Mouse (Mus musculus) v-Abl transformed pro-B cells (cell line): Measurements from ENCODE around the gene Tmem104.

Experiments
- in situ Hi-C, 2 experiments: fragments of 400-800 bp; cut with MboI; formaldehyde crosslinking; loops; one replicate each; pipeline ENCODE4 v1.15.1; 2025; ENCODE audit not compliant: unreplicated experiment in 2 of 2

The Tmem104 gene

DNA sequence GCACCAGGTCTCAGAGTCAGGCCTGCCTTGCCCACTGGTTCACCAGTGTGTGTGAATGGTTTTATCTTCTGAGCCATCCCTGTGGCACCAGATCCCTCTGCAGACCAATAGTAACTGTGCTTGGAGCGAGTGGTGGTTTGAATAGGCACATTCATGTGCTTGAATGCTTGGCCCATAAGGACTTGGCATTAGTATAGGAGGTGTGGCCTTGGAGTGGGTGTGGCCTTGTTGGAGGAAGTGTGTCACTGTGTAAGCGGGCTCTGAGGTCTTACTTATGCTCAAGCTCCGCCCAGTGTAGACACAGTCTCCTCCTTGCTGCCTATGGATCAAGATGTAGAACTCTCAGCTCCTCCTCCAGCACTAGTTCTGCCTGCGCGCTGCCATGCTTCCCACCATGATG, 100.1 kb downstream of the Tmem104 start:
- in situ Hi-C loops: no loop called here

DNA sequence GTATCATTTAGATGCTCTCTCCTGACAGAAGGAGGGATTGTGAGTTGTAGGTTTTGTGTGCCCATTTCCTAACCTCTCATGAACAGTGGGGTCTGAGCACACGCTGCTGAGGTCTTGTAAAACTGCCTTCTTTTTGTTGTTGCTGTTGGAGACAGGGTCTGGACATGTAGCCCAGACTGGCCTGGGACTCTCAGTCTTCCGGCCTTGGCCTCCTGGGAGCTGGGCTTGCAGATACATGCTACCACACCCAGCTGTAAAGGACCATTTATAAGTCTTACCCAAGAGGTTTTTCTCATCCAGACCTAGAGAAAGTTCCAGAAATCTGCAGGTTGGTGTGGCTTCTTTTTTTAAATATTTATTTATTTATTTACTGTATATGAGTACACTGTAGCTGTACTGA, 101.0 kb downstream of the Tmem104 start:
- in situ Hi-C loops: no loop called here

DNA sequence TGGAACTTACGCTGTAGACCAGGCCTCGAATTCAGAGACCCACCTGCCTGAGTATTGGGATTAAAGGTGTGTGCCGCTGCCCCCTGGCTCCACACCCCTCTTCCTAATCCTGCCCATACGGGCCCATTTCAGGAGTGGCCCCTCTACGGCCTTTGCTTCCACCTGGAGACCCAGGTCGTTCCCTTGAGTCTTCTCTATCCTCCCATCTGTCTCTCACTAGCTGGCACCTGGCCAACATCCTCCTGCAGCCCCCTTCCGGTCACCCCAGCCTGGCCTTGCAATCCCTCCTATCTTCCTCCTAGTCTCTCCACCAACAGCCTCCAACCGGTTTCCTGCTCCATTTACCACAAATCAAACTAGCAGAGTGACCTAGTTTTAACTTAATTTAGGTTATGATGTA, 102.6 kb downstream of the Tmem104 start:
- in situ Hi-C loops: no loop called here

DNA sequence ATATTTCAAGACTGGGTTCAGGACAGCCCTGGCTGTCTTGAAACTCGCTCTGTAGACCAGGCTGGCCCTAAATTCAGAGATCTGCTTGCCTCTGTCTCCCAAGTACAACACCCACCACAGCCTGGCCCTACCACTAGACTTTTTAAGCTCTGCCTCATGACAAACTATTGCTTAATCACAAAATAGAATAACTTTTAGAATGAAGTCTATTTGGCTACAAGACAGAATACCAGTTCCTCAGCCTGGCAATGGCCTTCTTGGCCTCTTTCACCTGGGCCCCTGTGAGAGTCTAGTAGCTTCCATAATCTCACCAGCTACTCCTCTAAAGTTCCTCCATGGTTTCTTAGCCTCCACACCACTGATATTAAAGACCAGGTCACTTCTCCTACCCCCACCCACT, 103.0 kb downstream of the Tmem104 start:
- in situ Hi-C loops: no loop called here

DNA sequence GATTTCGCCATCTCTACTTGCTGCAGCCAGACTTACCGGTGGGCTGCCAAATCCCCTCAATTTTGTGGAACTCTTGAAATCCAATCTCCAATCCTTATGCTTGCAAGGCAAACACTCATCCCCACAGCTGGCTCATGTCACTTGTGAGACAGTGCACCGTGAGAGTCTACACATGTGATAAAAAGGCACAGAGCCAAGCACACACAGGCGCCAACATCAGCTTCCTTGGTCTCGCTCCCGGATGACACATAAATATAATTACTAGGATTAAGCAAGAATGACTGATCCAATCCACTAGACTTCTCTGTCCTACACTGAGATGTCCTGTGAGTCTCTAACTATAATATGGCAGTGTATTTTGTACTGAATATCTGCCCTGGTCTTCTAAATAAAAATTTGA, 103.6 kb downstream of the Tmem104 start:
- in situ Hi-C loops: no loop called here

DNA sequence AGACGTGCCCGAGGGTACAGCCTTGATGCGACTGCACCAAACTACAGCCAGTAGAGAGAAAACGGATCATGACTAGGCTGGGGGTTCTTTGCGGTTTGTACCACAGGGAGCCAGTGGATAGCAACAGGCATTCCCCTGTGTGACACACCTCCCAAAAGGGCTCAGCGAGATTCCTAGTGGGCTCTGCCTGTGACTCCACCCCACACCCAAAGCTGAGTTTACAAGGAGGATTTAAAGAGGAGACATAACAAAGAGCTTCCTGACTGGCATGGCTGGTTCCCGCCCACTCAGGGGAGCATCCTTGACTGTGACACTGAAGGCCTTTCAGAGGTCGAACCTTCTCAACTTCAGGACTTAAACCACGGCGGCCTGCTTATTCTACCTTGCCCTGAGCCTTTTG, 104.2 kb downstream of the Tmem104 start:
- in situ Hi-C loops: no loop called here

DNA sequence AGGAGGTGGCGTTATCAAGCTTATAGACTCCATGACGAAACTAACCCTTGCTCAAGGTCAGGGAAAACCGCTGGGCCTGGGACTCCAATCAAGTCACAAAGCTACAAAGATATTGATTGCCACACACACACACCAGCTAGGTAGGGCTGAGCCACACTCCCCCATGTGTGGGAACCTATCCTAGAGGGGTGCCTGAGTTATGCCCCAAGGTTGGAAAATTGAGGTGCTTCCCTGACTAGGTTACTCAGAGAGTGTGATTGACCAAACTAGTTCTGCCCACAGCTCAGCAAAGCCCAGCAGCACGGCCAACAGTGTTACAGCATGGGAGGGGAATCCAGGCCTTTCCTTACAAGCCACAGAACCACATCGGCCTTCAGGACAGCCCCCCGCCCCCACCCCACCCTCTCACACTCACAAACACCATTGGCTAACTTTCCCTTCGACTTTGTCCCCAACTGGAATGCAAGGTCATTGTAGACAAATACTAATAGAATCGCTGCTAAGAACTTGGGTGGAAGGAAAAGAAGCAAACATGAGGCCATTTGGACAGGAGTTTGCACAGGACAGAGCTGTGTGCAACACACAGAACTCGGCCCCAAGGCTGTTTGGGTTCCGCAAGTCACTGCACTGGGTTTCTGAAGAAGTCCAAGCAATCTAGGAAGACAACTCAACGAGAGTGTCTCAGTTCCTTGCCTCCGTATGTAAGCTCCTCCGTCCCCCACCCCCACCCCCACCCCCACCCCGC, 105.5 kb downstream of the Tmem104 start:
- in situ Hi-C loops: no loop called here

DNA sequence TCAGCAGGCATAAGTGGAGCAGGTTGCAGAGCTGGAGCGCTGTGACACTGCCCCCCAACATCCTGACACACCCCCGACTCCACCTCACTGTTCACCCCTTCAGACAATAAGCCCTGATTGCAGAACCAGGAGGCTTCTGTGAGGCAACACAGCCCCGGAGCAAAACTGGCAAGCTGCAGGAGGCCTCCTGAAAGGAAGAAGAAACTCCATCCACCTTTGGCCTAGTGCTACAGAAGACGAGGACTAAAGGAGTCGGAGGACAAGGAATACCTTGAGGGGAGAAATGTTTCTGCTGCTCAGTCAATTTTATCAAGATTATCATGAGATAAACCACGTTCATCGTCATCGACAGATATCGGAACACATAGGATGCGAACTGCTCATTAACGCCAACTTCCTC, 108.7 kb downstream of the Tmem104 start:
- in situ Hi-C loops: no loop called here
